Mouse (Mus musculus): ENCODE results near the gene Zbtb9.
"Not testable (repeated sequence)": the region's sequence is repeated elsewhere in the genome, so short reads cannot be mapped to it uniquely, and the experiment has no call there.

Zbtb9 gene

DNA sequence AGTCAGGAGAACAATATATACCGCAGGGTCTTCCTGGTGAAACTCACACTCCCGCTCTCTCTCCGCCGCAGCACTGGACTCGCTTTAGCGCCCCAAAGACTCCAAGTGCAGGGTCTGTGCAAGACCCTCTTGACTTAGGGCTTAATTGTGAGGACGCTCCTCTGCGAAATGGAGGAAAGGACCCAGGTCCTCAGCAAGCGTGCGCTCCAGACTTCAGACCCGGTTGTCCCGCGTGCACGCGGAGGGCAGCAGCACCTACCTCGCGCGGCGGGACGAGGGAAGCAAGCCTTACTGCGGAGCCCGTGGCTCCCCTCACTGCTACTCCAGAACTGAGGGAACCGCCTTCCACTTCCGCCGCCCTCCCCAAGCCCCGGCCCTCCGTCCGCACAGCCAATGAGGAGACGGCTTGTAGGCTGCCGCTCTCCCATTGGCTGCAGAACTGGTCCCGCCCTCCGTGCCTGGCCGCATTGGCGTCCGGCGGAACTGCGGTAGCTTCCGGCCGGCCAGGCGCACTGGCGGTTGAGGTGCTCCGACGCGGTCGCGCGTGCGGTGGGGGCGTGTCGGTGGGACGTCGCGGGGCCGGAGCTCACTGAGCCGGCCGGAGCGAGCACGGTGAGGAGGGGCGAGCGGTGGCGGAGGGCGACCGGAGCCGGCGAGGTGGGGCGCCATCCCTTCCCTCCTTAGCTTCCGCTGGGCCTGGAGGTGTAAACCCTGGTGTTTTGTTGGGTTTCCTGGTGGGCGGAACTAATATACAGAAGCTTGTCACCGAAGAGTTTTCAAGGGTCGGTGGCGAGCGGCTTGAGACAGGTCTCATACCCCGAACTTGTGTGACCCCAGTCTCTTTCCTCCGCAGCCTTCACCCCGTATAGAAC, at the start of gene Zbtb9:
TSS of gene Zbtb9 (plus strand) at position 465 of the 872 bp plus-strand sequence.
- peak; percentile 96 for DNase-seq

DNA sequence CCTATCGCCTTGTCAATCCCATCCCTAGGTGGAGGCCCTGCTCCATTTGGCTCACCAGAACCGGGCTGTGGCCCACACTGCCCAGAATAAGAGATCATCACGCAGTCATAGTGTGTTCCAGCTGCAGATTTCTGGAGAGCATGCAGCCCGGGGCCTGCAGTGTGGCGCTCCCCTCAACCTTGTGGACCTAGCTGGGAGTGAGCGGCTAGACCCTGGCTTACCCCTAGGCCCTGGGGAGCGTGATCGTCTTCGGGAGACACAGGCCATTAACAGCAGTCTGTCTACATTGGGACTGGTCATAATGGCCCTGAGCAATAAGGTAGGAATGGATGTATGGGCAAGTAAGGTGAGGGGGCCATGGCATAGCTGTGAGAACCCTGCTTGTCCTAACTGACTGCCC, 47.6 kb upstream of the Zbtb9 start:
- DNase-seq, result not testable (repeated sequence)

DNA sequence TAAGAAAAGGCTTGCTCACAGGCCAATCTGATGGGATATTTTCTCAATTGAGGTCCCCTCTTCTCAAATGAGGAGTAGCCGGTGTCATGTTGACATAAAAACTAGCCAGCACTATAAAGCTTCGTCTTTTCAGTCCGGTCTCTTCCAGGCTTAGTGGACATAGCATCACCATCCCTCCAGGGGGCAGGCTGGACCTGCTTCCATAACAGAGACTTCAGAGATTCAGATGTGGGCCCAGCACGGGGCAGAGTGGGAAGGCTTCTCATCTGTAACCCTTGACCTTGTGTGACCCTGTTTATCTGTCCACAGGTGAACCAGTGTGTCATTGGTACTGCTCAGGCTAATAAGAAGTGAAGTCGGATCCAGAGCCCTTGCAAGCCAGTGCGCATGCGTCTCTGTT, 41.2 kb upstream of the Zbtb9 start:
- not testable (repeated sequence) for DNase-seq

DNA sequence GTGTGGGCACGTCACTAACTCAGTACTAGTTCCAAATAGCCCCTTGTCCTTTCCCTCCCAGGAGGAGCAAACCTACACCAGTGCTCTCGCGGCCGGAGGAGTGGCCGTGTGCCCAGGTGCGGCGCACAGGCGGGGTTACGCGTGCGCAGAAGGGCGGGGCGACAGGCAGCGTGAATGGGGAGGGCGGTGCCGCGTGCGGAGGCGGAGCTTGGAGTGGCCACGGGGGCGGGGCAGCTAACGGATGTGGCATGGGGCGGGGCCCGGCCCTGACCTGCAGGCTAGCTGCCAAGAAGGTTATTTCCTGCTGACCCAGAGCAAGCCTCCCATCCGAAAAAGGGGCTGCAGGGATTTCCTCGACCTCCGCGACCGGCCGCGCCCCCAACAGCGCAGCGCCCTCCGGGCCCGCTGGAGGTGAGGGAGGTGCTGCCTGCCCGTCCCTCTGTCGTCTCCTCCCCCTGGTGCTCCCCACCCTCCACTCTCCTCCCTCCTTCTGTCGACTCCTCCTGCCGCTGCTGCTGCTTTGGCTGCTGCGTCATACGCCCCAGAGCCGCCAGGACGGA, 40.0 kb upstream of the Zbtb9 start, which contains the start of gene Phf1:
TSS of gene Phf1 (plus strand) at position 214 of the 560 bp plus-strand sequence.
- peak; percentile 96 for DNase-seq

DNA sequence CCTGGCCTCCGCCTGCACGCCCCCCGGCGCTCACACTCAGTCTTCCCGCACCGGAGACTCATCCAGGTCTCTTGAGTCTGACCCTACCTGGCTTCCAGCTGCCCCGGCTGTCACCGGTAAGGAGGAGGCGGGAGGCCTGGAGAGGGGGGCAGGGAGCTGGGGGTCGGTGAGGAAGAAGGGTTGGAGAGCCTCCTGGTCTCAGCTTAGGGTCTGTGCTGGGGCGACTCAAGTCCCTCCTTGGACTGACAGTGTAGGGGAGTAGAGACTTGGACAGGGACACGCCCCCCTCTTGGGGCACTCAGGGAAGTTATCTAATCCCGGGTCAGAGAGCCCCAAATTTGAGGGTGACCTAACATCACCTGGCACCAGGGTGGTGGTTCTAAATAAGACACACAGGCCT, 39.5 kb upstream of the Zbtb9 start:
- no peak for DNase-seq

DNA sequence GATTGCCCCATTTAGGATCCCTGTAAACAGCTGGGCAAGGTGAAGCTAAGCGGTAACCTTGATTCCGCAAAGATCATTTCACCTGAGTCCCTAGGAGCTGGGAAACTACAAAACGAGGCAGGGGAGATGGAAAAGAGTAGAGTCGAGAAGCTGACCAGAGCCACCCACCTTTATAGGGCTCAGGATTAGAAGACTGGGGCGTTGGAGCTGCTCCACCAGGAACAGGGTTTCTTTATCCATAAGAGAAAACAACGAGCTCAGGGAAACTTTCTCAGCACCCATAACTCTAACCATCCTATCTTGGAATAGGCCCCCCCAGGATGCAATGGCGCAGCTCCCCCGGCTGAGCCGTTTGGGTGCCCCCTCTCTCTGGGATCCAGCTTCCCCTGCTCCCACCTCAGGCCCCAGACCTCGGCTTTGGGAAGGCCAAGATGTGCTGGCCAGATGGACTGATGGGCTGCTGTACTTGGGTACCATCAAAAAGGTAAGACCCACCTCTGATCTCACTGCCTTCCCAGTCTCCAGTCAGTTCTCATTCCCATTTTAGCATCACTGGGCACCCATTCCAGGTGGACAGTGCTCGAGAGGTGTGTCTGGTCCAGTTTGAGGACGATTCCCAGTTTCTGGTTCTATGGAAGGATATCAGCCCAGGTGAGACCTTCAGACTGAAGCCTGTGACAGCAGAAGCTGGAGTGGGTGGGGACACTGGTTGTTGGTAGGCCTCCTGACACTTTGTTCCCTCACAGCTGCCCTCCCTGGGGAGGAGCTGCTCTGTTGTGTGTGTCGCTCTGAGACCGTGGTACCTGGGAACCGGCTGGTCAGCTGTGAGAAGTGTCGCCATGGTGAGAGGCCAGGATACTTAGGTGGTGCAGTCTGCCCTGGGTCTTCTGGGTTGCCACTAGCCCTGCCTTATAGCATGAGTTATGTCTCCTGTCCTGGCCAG, 38.8 kb upstream of the Zbtb9 start:
- DNase-seq, result no peak

DNA sequence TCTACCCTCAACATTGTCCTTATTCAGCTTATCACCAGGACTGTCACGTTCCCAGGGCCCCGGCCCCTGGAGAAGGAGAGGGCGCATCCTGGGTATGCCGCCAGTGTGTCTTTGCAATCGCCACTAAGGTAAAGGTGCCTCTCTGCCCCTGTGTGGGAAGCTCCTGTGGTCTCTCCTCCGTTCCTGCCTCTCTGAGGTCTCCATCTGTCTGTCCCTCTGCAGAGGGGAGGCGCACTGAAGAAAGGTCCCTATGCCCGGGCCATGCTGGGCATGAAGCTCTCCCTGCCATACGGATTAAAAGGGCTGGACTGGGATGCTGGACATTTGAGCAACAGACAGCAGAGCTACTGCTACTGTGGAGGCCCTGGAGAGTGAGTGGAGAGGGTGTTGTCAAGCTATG, 37.9 kb upstream of the Zbtb9 start:
- no peak for DNase-seq

DNA sequence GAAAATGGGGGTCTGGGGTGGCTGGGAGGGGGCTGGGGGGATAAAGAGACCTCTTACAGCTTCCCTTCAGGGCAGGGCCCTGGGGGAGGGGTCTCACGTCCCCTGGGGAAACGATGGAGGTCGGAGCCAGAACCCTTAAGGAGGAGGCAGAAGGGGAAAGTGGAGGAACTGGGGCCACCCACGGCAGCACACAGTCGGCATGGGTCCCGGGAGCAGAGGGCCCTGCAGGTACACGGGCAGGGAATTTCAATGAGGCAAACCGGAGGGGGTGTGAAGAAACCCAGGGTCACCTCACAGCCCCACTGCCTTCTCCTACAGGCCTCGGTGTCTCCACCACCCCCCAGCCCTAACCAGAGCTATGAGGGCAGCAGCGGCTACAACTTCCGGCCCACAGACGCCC, 36.5 kb upstream of the Zbtb9 start:
- no peak for DNase-seq

DNA sequence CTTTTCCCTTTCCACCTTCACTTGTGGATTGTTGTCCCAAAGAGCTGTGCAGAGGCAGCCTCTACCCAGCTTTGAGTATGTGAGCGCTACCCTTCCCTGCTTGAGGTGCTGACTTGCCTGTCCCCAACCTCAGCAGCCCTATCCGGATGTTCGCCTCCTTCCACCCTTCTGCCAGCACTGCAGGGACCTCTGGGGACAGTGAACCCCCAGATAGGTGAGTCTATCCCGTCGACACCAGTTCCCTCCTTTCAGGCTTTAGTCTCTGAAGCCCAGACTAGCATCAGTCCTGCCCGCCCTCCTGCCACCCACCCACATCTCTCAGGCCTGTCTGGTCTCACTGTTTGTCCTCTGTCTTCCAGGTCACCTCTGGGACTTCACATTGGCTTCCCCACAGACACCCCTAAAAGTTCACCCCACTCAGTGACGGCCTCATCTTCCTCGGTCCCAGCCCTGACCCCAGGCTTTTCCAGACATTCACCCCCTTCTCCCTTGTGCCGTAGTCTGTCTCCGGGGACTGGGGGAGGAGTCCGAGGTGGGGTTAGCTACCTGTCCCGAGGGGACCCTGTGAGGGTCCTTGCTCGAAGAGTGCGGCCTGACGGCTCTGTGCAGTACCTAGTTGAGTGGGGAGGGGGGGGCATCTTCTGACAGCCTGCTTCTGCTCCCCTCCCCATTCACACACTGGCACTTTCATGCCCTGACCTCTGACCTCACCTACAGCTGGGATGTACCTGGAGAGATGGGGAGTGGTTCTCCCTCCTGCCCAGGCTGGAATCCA, 35.9 kb upstream of the Zbtb9 start:
- no peak for DNase-seq

DNA sequence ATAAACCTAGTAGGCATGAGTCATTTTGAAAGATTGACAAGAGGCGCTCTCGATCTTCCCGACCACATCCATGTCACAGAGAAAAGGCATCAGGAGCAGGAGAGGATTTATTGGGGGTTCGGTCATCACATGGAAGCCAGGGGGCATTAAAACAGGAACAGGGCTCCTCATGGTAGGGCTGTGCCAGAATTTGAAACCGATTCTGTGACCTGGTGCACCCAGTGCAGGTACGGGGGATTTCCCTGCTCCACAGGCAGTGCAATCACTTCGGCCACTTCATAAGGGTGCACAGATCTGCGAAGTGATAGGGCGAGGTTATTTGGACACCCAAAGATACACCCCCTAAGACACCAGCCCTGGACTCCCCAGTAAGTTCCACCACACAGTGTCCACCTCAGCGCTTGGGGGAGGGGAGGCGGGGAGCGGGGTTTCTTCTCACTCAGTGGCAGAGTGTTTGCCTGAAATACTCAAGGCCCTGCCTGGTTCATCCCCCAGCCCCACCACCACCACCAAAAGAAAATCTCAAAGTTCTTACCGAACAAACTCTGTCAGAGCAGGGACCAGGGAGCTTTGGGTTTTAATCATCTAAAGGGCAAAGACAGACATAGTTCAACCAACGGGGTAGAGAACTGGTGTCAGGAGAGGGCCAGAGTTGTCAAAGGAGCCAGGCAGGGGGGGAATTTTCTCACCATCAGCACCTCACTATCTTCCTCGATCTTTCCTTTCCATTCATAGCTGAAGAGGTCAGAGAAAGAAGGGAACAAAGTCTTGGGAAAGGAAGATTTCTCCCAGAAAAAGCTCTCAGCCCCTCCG, 34.9 kb upstream of the Zbtb9 start:
- no peak for DNase-seq

DNA sequence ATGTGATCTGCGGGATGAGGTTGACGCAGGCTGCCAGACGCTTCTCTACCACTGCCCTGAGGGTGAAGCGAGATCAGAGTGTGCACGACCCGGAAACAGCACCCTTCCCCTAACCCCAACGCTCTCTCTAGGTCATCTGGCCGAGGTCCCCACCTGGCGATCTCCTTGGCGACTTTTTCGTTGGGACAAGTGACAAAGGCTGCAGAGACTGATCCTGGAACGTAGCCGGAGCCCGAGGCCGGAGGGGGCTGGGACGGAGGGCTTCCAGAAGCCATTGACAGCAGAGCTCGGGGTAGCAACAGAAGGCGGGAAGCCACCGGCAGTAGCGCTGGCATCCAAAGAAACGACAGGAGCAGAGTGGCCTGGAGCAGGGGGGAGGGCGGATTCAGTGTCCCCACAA, 34.2 kb upstream of the Zbtb9 start:
- no peak for DNase-seq

DNA sequence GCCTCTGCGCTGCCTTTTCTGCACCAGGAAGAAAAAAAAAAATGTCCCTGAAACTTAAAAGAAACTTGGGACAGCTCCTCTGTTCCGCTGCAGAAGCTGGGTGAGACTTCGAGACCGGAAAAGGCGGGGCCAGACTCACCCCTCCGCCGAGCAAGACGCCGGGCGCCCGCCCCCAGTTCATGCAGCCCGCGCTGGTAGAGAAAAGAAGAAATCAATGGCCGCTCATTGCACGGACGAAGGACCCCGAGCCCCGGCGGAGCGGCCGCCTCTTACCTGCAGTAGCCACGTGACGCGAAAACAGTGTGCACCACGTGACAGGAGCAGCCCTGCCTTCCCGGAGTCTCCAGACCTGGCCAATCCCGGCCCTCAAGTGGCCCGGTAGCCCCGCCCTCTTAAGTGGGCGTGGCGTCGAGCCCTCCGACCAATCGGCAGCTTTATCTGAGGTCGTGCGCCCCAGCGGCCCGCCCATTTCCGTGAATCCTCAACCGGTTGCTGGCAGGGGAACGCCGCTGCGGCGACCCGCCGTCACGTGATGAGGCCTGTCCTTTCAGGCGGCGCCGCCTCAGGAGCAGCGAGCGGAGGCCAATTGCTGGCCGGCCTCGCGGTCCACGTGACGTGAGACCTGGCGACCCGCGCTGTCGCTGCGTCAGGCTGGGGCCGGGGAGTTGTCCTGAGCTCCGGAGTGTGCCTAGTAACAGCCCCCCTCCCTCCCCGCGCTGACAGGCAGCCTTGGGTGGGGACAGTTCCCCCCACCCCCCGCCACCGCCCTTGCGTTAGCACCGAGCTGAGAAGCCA, 33.6 kb upstream of the Zbtb9 start, which contains the start of gene Cuta:
TSS of gene Cuta (minus strand) at position 392 of the 795 bp plus-strand sequence.
- DNase-seq, result peak; percentile 100

DNA sequence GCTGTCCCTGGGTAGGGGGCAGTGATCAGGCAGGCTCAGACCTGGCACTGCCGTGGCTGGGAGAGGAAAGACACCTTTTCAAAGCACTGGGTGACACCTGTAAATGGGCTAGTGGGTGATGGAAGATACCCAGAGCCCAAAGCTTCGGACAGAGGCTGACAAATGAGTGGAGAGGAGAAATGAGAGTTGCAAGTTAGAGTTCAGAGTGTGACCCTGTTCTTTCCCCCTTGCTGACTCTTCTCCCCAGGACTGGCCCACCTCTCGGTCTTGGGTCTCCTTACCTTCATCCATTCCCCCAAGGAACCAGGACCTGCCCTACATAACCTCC, 33.0 kb upstream of the Zbtb9 start:
- DNase-seq, result no peak

DNA sequence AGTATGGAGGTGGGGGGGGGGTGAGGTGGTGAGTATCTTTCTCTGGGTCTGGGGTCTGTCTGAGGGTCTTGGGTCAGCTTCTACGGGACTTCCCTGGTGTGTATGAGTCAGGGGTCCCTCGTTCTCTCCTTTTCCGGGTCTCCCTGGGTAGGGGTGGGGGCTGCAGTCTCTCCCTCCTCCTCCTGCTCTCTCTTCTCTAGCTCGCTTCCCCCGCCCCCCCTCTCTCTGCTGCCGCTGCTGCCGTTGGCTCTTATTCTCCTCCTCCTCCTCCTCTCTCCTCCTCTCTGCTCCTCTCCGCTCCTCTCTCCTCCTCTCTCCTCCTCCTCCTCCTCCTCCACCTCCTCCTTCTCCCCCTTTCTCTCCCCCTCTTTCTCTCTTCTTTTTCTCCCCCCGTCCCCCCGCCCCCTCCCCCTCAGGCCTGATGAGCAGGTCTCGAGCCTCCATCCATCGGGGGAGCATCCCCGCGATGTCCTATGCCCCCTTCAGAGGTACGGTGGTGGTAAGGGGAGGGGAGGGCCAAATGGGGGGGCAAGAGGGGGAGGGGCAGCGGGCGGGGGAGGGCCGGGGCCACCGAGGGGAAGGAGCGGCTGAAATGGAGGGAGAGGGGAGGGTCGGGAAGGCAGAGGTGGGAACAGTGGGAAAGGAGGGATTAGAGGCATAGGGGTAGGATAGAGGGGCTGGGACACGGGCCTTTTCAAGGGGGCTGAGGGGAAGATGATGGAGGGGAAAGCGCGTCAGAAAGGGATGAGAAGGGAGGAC, 31.8 kb upstream of the Zbtb9 start, which contains the start of gene Syngap1:
TSS of gene Syngap1 (plus strand) at position 223 of the 759 bp plus-strand sequence.
- DNase-seq, result no peak

DNA sequence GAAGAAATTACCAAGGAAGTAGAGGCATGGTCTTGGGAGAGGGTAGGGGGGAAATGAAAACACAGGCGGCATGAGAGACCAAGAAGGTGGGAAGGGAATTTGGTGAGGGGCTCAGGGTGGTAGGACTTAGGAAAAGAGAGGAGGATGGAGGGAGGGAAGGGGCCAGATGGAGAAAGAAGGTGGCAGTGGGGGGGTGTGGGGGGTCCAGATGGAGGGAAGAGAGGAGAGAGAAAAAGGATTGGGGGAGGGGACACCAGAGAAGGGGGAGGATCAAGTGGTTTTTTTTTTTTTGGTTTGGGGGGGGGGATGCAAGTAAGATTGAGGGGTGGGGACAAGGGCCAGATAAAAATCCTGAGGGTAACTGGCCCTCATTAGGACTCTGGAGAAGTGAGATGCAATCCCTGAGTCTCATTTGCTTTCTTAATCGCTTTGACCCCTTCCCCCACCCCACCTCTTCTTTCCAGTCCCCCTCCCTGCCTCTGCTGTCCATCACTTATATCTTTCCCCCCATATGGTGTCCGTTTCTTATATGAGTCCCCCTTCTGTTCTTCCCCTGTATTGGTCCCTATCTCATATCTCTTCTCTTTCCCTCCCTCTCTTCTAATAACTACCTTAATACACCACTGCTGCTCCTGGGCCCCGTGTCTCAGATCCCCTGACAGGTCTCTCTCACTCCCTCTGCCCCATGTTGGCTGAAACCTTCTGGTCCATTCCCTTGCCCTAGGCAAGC, 31.0 kb upstream of the Zbtb9 start:
- DNase-seq, result no peak

DNA sequence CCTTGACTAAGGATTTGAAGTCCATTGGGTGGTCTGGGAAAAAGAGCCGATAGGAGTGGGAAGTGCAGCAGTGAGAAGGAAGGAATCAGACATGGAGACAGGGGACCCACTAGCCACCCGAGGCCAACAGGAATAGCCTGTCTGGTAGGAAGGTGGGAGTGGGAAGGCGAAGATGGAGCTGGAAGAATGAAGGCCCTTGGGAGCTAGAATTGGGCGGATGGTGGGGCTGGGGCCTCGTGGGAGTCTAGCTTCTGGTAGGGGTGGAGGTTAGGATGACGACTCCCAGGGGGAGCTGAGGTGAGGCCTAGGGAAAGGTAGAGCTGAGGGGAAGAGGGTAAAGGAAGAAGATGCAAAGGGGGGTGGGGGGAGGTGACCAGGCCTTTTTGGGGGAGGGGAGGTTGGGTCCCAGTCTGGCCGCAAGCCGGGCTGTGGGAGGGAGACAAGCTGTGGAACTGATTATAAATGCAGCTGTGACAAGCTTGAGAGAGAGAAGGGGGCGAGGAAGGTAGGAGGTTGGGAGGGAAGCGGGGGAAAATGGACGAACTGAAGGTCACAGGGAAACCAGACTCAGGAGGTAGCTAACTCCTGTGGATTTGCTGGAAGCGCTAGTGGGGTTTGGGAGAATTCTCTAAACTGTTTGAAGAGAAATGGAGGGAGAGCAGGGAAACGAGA, 27.0 kb upstream of the Zbtb9 start:
- no peak for DNase-seq

DNA sequence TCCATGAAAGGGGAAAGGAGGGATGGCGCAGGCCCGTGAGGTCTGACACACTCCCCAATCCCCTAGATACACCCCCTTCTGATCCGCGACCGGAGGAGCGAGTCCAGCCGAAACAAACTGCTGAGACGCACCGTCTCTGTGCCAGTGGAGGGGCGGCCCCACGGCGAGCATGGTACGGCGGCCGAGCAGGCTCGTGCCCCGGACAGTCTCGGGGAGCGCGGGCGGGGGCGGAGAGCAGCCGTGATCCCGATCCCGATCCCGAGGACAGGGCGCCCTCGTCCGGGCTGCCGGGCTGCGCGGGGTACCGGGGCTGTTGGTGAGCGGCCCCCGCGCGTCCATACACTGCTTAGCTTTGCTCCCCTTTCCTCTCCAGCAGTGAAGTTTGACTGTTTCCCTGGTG, 26.4 kb upstream of the Zbtb9 start:
- DNase-seq, result no peak

DNA sequence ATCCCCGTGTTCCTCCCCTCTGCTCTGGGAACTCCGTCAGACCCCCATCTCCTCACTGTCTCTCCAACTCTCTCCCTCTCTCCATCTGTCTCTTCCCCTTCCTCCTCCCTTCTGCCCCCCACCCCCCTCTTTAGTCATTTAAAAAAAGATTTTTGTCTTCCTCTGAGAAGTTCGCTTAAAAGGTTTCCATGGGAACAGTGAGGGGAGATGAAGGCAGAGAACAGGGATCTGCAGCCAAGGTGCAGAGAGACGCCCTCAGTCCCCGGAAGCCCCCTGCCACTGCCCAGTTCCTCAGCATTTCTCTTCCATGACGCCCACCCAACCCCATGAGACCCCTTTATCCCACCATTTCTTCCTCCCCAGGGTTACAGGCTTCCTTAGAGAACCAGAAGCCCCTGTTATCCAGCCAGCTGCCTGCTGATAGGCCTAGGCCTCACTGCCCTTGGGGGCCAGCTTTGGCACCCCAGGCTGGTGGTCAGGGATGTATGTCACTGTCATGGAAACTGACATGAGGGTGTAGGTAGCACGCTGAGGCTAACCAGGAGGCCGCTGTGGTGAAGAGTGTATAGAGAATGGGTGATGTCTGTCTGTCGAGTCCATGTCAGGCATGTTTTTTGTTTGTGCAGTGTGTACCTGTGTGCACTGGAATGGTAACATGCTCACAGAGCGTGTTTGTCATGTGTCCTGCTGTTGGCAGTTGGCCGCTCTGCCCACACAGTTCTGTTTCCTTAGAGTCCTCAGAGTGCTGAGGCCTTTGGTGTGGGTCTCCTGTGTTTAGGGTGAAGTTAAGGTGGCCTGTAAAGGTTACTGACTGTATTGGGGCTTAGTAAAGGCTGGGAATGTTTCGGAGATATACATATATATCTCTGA, 25.5 kb upstream of the Zbtb9 start:
- DNase-seq, result no peak

All from layer of hippocampus, adult 9-11 months (tissue).